Mouse (Mus musculus) MEL-GATA-1-ER (cell line): ENCODE measurements around the gene Atp2b2.

ENCODE experiments used
- DNase-seq: peaks from one replicate; pipeline ENCODE4 v3.0.0-alpha.2; 2012; ENCODE audit warnings: low read depth; ENCODE audit errors: extremely low read depth

The Atp2b2 gene

DNA sequence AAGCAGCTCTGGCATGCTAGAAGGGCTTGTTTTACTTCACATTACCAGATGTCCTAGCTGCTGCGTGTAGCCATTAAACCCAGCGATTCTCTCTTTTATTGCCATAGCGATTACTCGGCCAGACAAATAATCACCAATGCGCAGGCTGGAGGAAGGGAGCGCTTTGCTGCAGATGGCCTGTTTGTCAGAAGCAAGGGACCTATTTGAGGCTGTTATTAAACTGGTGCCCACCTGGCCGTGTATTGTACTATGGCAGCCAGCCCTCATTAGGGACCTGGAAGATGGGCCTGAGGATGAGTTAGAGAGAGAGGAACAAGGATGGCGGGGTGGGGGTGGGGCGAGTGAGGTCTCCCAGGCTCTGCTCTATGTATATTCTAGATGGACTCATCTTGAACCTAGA is 243.1 kb downstream of the Atp2b2 start:
- DNase-seq: no peak

DNA sequence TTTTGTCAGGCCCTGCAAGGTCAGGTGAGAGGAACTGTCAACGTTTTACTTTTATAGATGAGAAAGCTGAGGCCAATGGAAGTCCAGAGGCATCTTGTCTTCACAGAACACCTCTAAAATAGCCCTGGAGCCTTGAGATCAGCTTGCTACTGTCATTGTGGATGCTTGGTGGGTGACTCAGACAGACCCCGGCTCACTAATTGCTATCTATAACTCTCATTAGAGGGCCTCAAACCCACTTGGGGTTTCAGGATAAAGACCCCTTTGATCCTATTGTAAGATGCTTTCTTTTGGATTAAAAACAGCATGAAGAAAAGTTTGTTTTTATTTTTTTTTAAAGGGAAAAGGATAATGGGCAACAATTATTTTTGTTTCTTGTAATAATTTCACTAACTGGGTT is 243.5 kb downstream of the Atp2b2 start:
- no peak for DNase-seq

DNA sequence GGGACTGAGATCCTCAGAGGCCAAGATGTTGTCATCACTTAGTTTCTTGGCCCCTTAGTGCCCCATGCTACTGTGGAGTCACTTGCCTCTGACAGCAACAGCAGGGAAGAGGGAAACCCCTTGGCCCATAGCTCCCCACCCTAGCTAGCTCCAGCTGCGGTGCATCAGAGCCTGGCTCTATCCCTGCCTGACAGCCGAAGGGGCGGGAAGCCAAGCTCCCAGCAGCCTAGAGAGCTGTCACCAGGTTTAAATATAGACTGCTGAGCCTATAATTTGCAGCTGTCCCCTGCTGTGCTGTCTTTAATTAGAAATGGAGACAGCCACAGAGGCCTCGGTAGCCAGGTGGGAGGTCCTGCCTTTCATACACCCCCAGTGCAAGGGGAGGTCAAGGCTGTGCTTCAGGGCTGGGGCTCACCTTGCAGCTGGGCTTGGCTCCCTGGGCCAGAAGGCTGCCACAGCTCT is 247.1 kb downstream of the Atp2b2 start:
- no peak for DNase-seq

DNA sequence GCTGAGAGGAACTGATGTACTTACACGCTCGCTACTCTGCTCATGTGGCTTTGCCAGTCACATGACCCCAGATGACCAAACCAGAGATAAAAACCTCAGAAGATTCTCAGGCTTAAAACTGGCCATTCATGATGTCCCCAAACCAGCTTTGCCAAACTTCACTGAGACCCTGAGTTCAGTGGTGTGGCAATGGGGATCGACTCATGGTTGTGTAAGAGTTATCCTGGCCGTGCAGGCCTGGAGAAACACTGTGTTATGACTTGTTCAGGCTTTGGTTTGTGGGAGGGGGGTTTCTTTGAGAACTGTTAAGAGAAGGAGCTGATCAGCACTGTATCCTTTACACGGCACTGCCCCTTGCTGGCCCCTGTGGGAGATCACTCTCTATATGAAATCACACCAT is 250.0 kb downstream of the Atp2b2 start:
- DNase-seq: no peak

DNA sequence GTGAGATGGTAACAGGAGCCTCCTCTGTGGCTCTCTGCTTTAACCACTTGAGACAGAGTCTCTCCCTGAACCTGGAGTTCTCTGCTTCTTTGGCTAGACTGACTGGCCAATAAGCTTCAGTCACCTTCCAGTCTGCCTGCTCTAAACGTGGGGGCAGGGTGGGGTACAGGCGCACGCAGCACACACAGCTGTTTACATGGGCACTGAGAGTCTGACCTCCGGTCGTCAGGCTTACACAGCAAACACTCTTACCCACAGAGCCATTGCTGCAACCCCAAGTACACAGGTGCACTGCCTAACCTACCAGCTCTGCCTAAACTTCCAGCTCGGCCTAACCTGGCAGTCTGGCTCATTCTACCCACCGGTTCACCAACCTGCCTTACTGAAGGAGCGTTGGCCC is 251.4 kb downstream of the Atp2b2 start:
- no peak for DNase-seq

DNA sequence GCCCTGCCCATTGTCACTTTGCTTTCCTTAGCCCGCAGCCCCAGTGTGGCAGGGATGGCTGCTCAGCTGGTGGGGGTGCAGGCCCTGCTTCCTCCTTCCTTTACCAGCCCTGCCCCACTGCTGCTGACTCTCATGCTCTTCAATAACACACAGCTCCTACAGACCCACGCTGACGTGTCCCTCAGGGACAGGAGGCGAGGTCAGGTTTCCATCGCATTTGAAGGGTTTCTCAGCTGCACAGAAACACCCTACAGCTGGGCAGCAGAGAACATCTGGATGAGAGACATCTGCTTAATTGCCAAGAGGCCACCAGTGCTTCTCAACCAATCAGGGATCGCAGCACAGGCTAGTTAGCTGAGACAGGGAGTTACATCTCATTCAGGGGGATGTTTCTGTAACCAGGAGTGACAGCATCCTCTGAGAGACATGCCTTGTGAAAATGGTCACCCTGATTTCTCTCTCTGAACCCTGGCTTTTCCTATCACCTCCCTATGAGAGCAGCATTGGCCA is 254.9 kb downstream of the Atp2b2 start:
- no peak for DNase-seq

DNA sequence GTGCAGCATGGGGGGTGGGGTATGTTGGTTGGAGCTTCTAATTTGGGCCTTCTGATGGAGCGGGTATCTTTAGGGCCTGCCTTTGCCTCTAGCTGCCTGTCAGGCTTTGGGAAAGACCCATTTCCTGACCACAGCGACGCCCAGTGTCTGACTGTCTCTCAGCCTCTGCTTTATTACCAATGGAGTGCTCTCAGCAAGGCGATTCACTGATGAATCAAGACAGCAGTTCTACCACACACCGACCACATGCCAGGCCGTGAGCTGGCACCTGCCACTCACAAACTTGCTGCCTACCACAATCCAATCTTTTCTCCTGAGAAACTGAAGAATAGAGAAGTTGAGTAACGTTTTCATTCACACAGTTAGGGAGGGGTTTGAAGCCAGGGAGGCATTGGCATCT is 256.8 kb downstream of the Atp2b2 start:
- no peak for DNase-seq

DNA sequence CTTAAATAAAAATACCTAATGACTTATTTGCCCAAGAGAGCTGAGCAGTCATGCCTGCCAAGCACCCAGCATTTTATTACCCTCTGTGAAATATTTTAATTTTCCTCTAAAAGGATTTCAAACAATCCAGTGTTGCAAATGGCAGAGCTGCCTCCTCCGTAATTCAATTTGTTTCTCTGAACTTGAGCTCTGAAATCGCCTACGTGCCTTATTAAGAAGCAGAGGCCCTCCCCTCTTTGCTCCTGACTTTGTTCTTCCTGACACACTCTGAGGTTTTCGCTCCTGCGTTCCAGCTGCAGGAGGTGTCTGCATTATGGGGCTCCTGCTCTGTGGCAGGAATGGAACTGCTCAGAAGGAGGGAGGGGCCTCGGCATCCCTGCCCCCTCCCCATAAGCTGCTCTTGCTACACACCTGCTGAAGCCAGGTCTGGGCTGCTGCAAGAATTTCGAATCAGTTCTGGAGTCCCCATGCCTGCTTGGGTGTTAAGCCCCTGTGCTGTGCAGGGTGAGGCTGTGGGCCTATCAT is 264.1 kb downstream of the Atp2b2 start:
- no peak for DNase-seq

DNA sequence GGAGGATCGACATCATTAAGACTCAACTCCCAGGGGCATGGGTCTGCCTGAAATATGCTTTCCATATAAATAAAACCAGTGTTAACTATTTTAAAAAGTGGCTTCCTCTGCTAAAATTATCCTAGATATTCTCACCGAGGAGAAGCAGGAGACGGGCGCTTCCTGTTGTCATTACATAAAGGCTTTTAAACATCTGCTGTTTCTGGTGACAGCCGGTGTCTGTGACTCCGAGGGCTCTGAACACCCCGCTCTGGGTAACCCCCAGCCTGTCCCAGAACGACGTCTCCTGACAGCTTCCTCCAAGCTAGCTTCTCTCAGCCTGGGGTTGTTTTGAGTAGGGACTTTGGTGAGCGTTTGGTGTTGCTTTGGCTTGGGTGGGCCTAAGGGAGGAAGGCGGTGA is 273.6 kb downstream of the Atp2b2 start:
- no peak for DNase-seq

DNA sequence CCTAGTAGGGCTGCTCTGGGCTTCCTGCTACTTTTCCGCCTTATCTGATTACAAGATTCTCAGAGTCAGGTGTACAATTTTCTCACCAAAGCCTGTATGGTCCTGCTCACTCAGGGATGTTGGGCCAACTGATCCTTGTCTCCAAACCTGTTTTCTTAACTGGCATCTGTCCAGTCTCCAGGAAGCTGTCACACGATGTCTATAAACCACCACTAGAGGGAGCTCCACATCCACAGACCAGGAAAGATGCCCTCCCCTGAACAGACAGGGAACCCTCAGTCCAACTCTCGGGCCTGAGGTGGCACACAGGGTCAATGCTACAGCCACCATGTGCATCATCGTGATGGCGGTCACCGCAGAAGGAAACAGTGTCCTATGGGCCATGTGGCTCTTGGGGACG is 280.8 kb downstream of the Atp2b2 start:
- peak; percentile 20 for DNase-seq

DNA sequence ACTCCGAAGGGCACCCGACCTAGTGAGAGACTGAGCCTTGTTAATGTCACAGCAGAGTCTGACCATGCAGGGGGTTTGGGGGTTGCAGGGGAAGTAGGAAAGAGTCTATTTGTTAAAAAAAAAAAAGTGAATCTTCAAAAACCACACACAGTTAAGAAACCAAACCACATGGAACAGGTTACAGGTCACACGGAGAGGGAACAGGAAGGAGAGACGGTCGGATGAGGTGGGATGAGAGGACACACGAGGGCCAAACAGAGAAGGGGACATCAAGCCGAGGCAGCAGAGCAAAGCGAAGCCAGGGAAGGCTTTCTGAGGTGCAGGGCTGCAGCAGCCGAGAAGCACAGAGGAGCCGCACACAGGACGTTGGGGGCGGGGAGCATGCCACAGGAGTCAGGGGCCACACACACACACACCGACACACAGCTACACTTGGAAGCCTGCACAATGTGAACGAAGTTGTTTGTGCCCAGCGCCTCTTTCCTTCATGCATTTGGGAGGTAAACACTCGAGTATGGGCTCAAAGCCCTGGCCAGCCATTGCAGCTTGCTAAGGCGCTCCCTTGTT is 293.2 kb downstream of the Atp2b2 start:
- no peak for DNase-seq

DNA sequence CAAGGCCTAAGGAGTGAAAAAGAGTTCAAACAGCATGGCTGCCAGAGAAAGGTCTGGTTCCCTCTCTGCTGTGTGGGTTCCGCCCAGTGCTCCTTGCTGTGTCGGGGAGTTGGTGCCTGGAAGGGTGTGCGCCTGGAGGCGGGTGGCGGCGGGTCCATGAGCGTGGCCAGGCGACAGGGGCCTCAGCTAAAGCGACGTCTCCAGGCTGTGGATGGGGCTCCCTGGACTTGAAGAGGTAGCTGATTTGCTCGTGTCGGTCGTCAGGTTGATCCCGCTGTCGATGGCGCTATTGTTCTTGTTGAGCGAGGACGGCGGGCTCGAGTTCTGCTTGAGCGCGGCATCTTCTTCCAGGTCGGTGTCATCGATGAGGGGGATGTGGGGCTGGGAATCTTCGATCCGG is 294.1 kb downstream of the Atp2b2 start:
- no peak for DNase-seq

DNA sequence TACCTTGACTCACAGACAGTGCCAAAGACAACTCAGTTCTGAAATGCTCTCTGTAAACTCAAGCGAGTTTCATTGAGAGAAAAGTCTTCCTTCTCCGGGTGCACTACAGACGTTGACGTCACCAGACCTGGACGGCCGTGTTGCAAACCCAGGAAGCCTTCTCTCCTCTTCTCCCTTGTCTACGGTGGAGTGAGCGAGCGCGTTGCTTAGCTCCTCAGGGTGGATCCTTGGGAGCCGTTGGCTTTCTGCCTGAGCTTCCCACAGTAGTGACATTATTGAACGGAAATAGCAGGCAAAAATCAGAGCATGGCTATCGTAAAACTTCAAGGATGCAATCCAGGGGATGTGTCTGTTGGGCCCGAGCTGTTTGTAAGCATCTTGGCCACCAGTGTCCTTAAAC is 295.1 kb downstream of the Atp2b2 start:
- DNase-seq: no peak

DNA sequence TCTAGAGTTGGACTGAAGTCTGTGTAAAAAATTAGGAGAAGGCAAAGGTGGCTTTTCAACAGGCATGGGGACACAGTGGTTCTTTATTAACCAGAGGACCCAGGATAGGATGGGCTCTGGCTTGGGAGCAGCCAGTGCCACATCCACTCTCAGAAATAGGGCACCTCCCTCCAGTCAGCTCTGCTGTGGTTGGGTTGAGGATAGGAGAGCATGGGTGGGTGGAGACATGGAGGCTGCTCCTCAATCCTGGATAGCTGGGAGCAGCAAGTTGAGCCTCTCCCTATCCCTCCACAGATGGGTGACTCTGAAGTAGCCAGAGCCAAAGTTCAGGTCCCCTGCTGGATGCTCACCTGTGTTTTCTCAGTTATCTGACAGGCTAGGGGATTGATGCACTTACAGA is 297.3 kb downstream of the Atp2b2 start:
- DNase-seq: no peak

DNA sequence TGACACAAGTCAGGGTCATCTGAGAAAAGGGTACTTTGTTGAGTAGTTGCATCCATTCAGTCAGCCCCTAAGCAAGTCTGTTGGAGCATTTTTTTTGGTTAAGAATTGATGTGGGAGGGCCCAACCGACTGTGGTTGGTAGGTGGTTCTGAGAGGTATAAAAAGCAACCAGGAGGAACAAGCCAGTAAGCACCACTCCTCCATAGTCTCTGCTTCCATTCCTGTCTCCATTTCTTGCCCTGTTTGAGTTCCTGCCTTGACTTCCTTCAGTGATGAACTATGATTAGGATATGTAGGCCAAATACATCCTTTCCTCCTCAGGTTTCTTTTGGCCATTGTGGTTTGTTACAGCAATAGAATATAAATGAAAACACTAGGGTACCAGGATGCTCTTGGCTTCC is 299.3 kb downstream of the Atp2b2 start:
- DNase-seq: no peak

DNA sequence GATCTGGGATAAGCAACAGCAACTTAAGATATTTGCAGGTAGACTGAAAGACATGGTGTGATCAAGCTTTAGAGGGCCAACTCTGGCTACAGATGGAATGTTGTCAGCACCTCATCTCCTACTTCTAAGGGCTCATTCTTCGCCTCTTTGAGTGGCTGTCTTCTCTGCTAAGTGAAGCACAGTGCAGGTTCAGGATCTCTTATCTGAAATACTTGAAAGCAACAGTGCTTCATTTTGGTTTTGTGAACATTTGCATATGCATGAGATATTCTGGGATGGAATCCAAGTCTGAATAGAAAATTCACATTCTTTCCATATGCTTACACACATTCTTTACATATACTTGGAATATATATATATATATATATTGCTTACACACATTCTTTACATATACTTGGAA is 300.1 kb downstream of the Atp2b2 start:
- DNase-seq: no peak

DNA sequence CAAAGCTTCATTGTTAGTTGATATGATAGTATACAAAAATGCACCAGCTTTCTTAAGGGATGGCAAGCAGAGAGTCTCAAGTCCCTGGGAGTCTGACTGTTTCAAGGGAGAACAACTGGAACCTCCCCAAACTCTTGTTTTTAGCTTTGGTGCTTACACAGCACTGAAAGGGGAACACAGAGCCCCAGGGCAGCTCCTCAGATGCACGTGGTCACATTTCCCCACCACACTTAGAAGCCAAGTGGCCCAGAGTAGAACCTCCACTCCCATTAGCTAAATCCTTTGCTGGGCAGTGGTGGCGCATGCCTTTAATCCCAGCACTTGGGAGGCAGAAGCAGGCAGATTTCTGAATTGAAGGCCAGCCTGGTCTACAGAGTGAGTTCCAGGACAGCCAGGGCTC is 301.0 kb downstream of the Atp2b2 start:
- no peak for DNase-seq

DNA sequence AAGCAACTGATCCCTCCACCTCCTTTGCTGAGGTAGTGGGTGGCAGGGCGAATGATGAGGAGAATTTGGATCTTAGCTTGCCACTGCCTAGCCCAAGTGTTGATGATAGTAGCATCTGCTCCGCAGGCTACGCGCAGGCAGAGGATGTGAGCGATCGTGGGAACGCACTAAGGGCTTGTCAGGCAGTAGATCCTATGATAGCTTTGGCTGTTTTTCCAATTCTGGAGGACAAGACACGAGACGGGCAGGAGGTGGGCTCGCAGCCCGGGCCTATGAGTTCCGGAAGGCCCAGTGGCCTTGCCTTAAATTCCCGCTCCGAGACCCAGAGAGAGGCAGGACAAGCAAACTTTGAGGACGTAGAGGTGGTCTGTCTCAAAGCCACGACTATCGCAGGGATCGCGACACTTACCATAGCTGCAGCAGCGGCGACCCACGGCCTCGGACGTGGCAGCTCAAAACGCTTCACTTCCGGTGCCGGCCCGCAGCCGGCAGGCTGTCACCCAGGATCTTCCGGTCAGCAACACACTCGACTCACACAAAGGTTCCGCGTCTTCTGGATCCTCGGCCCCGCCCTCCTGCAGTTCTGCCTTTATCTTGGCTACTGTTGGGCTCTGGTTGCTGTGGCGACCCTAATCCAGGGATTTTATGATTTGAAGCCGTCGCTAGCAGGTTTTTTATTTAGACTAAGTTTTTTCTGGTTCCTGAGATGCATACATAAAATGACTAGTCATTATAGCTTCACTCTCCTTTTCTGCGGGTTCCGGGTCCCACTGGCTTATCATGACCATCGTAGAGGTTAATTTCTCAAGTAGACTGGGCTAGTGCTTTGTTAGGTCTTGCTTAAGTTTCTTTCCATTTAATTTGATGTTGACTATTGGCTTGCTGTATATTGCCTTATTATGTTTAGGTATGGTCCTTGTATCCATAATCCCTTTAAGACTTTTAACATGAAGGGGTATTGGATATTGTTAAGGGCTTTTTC is 301.9 kb downstream of the Atp2b2 start, which contains the start of gene Sec13:
Gene Sec13 (minus strand): TSS at position 508 of the 982 bp plus-strand sequence.
- peak; percentile 80 for DNase-seq

DNA sequence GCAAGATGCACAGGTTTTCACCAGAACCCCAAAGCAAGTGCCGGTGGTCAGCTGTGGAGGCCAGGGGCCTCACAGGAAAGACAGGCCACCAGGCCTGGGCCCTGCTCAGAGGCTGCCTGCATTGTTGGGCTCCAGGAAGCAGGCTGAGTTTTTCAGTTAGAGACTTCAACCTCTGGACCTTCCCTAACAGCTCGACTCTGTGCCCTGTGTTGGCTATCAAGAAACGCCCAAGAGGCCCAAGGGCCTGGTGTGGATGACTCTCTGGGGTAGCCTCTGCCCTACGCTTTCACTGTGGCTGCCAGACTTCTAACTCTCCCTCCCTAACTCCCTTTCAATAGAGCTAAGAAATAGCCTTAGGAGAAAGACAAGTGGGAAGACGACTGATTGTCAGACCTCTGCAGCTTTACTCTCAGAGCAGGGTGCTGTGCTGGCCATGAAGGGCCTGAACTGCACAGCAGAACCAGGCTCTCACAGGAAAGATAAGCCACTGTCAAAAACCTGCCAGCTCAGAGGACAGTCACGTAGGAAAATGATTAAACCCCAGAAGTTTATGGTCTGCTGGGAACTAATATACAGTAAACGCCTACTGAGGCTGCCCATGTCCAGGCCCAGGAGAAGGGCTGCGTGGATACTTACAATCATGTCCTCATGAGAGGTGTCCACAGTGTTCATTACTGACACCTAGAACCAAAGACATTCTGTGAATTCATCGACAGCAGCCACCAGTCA is 304.9 kb downstream of the Atp2b2 start:
- DNase-seq: no peak

DNA sequence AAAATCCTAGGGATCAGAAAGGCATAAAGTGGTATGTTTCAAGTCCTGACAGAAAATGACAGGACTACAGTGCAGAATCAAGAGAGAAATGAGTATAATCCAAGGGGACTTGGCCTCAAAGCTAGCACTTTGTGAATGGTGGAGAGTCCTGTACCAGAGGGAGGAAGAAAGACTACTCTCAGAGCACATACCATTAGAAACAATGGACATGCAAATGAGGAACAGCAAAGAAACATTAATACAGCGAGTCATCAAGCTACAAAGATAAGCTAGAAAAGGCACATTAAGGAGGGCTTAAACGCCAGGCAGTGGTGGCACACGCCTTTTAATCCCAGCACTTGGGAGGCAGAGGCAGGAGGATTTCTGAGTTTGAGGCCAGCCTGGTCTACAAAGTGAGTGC is 311.1 kb downstream of the Atp2b2 start:
- peak; percentile 19 for DNase-seq

DNA sequence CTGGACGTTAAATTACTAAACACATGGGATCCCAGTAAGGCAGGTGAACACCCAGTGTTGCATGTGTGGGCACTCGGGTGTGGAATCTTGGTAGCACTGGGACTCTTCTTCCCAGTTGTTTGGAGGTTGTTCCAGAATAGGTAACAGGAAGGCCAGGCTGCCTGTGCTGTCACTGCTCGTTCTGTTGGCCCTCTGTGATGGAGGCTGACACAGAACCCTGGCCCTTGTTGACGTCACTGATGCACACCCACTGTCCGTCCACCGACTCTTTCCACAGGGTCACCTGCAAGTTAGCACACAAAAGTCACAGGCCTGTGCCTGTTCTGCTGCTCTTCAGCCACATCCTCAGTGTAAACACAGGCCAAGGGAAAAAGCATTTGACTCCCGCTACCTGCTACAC is 314.2 kb downstream of the Atp2b2 start:
- no peak for DNase-seq

DNA sequence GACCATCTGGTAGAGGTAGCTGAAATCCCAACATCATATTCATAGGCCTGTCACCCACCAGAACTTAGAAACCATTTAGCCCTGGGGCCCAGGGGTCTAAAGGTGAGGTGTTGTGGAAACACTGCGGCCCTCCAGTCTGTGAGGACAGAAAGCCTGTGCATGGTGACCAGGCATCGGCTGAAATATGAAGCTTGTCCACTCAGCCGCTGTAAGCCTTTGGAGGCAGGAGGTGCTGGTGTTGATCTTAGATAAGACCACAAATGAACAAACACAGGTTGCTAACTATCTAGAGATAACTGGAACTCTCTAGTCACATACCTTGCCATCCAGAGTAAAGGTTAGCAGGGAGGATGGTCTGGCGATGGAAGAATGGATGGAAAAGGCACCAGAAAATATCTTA is 321.4 kb downstream of the Atp2b2 start:
- no peak for DNase-seq
